Mouse (Mus musculus) midbrain, embryonic 10.5 days (tissue): ENCODE results near the gene Uba2. TPM values are rescaled to one million over a fixed set of nuclear protein-coding genes. Genes with fewer than 3 reads are reported as not detected.
"Not testable (repeated sequence)": the region's sequence is repeated elsewhere in the genome, so short reads cannot be mapped to it uniquely, and the experiment has no call there.

Source experiments
- DNase-seq: peaks from one replicate; pipeline ENCODE4 v3.0.0-alpha.2; 2017; ENCODE audit warnings: low spot score
- H3K27ac ChIP-seq: fragments of 300-500 bp; sonication (generic); replicated peaks from 2 replicates; pipeline ENCODE4 v1.5.1; 2016; ENCODE audit warnings: mild to moderate bottlenecking
- H3K27me3 ChIP-seq: fragments of 300-500 bp; sonication (generic); 2 replicates; pipeline ENCODE4 v1.6.1; 2016; ENCODE audit warnings: low read depth, mild to moderate bottlenecking; ENCODE audit not compliant: poor library complexity, severe bottlenecking
- H3K36me3 ChIP-seq: fragments of 300-500 bp; sonication (generic); 2 replicates; pipeline ENCODE4 v1.6.1; 2016; ENCODE audit warnings: mild to moderate bottlenecking, moderate library complexity
- H3K4me1 ChIP-seq: fragments of 300-500 bp; sonication (generic); 2 replicates; pipeline ENCODE4 v1.6.1; 2016
- H3K4me3 ChIP-seq: fragments of 300-500 bp; sonication (generic); 2 replicates; pipeline ENCODE4 v1.5.1; 2016; ENCODE audit warnings: mild to moderate bottlenecking, moderate library complexity
- H3K9me3 ChIP-seq: fragments of 300-500 bp; sonication (generic); replicated peaks from 2 replicates; pipeline ENCODE4 v1.6.1; 2016; ENCODE audit warnings: mild to moderate bottlenecking
- WGBS: fragments of 180-500 bp; shearing (Covaris S2); methylation state at CpG from one replicate; pipeline ENCODE4 v1.1.7; 2016; 5-methylcytosine and 5-hydroxymethylcytosine counted together
- polyA plus RNA-seq: library from polyadenylated mRNA; unstranded; fragments of >200 nt; fragmentation: Nextera tagmentation; extraction: Ambion mirVana; gene quantifications from 2 replicates; pipeline ENCODE4 v1.2.1, GENCODE M21; 2016

The Uba2 gene
- polyA plus RNA-seq, 1 experiment from 2014 or later = 288 TPM

- 48% methylated on average over 3 of the region's 3 CpGs for WGBS
- H3K27ac ChIP-seq = peak overlapping the region; percentile 92; the same call in 1 of the 2 replicates
- H3K4me1 ChIP-seq = peaks cover 9% of the 10 kb centered on the region
- no peaks in the 10 kb centered on the region for H3K27me3 ChIP-seq
- H3K9me3 ChIP-seq = no peaks in the 10 kb centered on the region
- no peak for DNase-seq
- H3K36me3 ChIP-seq = peaks cover 38% of the 10 kb centered on the region
- peak overlapping the region; percentile 98 for H3K4me3 ChIP-seq
Observed at GRCm38 (mm10) chr7:34195632-34196031, 26.2 kb upstream of the Uba2 start.

- H3K27ac ChIP-seq = no peak overlapping the region
- H3K9me3 ChIP-seq = no peaks in the 10 kb centered on the region
- no peak for DNase-seq
- H3K4me1 ChIP-seq = peaks cover 9% of the 10 kb centered on the region
- 90% methylated on average over 6 of the region's 6 CpGs for WGBS
- peaks cover 56% of the 10 kb centered on the region for H3K36me3 ChIP-seq
- H3K4me3 ChIP-seq = no peak overlapping the region
- H3K27me3 ChIP-seq = no peaks in the 10 kb centered on the region
Observed at GRCm38 (mm10) chr7:34192825-34193224, 23.4 kb upstream of the Uba2 start.

- Histone ChIP-seq H3K36me3 (peaks cover 84% of the 10 kb centered on the region), H3K9me3 (no peaks in the 10 kb centered on the region), H3K27ac (no peak overlapping the region), H3K27me3 (no peaks in the 10 kb centered on the region), H3K4me3 (no peak overlapping the region), H3K4me1 (no peaks in the 10 kb centered on the region)
- WGBS = 92% methylated on average over 12 of the region's 12 CpGs
- DNase-seq = no peak
Observed at GRCm38 (mm10) chr7:34189376-34189989, 20.1 kb upstream of the Uba2 start.

- Histone ChIP-seq H3K36me3 (peaks cover 66% of the 10 kb centered on the region), H3K27me3 (no peaks in the 10 kb centered on the region), H3K27ac (no peak overlapping the region), H3K9me3 (no peaks in the 10 kb centered on the region), H3K4me3 (no peak overlapping the region), H3K4me1 (no peaks in the 10 kb centered on the region)
- no peak for DNase-seq
- WGBS = 82% methylated on average over 3 of the region's 3 CpGs
Observed at GRCm38 (mm10) chr7:34183794-34184193, 14.4 kb upstream of the Uba2 start.

GRCm38 (mm10) chr7:34183356-34183755 is 14.0 kb upstream of the Uba2 start:
- Histone ChIP-seq H3K9me3 (no peaks in the 10 kb centered on the region), H3K27ac (no peak overlapping the region), H3K4me1 (no peaks in the 10 kb centered on the region), H3K4me3 (no peak overlapping the region), H3K27me3 (no peaks in the 10 kb centered on the region), H3K36me3 (peaks cover 61% of the 10 kb centered on the region)
- no peak for DNase-seq
- WGBS = 89% methylated on average over 13 of the region's 13 CpGs

- H3K4me3 ChIP-seq, H3K27me3 ChIP-seq, H3K27ac ChIP-seq, H3K9me3 ChIP-seq, H3K36me3 ChIP-seq, H3K4me1 ChIP-seq, DNase-seq: not testable (repeated sequence)
- WGBS = 86% methylated on average over 6 of the region's 6 CpGs
Observed at GRCm38 (mm10) chr7:34176241-34176640, 6.8 kb upstream of the Uba2 start.

- H3K27me3 ChIP-seq = no peaks in the 10 kb centered on the region
- DNase-seq = no peak
- peaks cover 2% of the 10 kb centered on the region for H3K4me1 ChIP-seq
- WGBS = 76% methylated on average over 1 of the region's 1 CpGs
- no peak overlapping the region for H3K4me3 ChIP-seq
- no peaks in the 10 kb centered on the region for H3K36me3 ChIP-seq
- no peaks in the 10 kb centered on the region for H3K9me3 ChIP-seq
- H3K27ac ChIP-seq = no peak overlapping the region
Observed at GRCm38 (mm10) chr7:34172251-34172650, 2.9 kb upstream of the Uba2 start.

GRCm38 (mm10) chr7:34168470-34169251 is 738 bp downstream of the Uba2 start:
- WGBS = 9% methylated on average over 30 of the region's 30 CpGs
- peak overlapping the region; percentile 94 for H3K4me3 ChIP-seq

GRCm38 (mm10) chr7:34167766-34168469 is 1.5 kb downstream of the Uba2 start:
- peaks cover 12% of the 10 kb centered on the region for H3K4me1 ChIP-seq
- H3K27ac ChIP-seq = peak overlapping the region; percentile 98
- WGBS = under 1% methylated on average over 48 of the region's 54 CpGs
- peak overlapping the region; percentile 94 for H3K4me3 ChIP-seq
- no peaks in the 10 kb centered on the region for H3K9me3 ChIP-seq
- peaks cover 31% of the 10 kb centered on the region for H3K36me3 ChIP-seq
- no peaks in the 10 kb centered on the region for H3K27me3 ChIP-seq
- no peak for DNase-seq

More at GRCm38 (mm10) chr7:34168470-34169251, 738 bp downstream of the Uba2 start:
- peaks cover 12% of the 10 kb centered on the region for H3K4me1 ChIP-seq
- H3K27ac ChIP-seq = peak overlapping the region; percentile 98
- H3K9me3 ChIP-seq = no peaks in the 10 kb centered on the region
- no peaks in the 10 kb centered on the region for H3K27me3 ChIP-seq
- H3K36me3 ChIP-seq = peaks cover 24% of the 10 kb centered on the region
- DNase-seq = peak; percentile 91

GRCm38 (mm10) chr7:34166850-34167249 is 2.5 kb downstream of the Uba2 start:
- H3K36me3 ChIP-seq = peaks cover 42% of the 10 kb centered on the region
- 56% methylated on average over 4 of the region's 4 CpGs for WGBS
- H3K4me3 ChIP-seq = peak overlapping the region; percentile 94
- peak; percentile 48 for DNase-seq
- no peak overlapping the region for H3K27ac ChIP-seq
- H3K4me1 ChIP-seq = peaks cover 12% of the 10 kb centered on the region
- H3K9me3 ChIP-seq = no peaks in the 10 kb centered on the region
- no peaks in the 10 kb centered on the region for H3K27me3 ChIP-seq

- H3K4me1 ChIP-seq = peaks cover 12% of the 10 kb centered on the region
- peaks cover 51% of the 10 kb centered on the region for H3K36me3 ChIP-seq
- H3K27ac ChIP-seq = no peak overlapping the region
- H3K9me3 ChIP-seq = no peaks in the 10 kb centered on the region
- 83% methylated on average over 3 of the region's 3 CpGs for WGBS
- peak overlapping the region; percentile 94; the same call in 1 of the 2 replicates for H3K4me3 ChIP-seq
- DNase-seq = no peak
- H3K27me3 ChIP-seq = no peaks in the 10 kb centered on the region
Observed at GRCm38 (mm10) chr7:34165999-34166398, 3.4 kb downstream of the Uba2 start.

GRCm38 (mm10) chr7:34164671-34165070 is 4.7 kb downstream of the Uba2 start:
- H3K36me3 ChIP-seq = peaks cover 63% of the 10 kb centered on the region
- H3K27me3 ChIP-seq = no peaks in the 10 kb centered on the region
- WGBS = 93% methylated on average over 7 of the region's 7 CpGs
- peaks cover 12% of the 10 kb centered on the region for H3K4me1 ChIP-seq
- H3K27ac ChIP-seq = no peak overlapping the region
- H3K4me3 ChIP-seq = no peak overlapping the region
- DNase-seq = no peak
- H3K9me3 ChIP-seq = no peaks in the 10 kb centered on the region

GRCm38 (mm10) chr7:34159167-34159566 is 10.2 kb downstream of the Uba2 start:
- no peak for DNase-seq
- H3K27ac ChIP-seq = no peak overlapping the region
- no peaks in the 10 kb centered on the region for H3K4me1 ChIP-seq
- H3K27me3 ChIP-seq = no peaks in the 10 kb centered on the region
- WGBS = 92% methylated on average over 3 of the region's 3 CpGs
- H3K36me3 ChIP-seq = peaks cover 97% of the 10 kb centered on the region
- H3K9me3 ChIP-seq = no peaks in the 10 kb centered on the region
- H3K4me3 ChIP-seq = no peak overlapping the region
